Mouse (Mus musculus): ENCODE measurements around the gene Ptprg.

DNA sequence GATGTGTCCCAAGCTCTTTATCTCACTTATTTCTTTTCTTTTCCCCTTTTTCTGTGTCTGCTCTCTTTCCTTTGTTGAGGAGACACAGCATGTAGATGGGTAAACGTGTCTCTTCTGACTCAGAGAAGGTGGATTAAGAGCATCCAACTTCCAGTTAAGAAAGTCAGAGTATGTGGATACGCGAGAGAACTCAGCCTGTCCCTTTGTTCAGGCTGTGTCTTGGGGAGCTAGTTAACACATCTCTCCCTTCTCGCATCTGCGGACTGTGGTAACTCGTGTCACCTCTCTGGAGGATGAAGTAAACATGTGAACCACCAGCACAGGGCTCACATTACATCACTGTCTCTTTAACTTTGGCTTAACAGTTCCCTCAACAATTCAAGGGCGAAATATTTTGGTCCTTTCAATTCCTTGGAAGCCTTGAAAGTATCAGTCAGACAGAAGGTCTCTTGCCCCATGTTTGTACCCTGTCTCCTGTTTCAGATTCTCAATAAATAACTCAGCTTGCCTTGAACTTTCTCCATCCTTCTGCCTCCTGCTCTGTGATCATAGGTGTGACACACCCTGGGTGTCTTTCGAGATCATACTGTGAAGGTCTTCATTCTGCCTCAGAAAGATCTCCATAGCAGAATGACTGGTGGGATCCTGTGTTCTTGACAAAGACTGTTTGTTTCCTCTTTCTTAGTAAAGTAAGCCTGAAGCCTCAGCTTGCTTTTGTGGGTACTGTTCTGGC lies 51.0 kb downstream of the Ptprg start:
- TF ChIP-seq CTCF (IDR thresholded peaks at IDR 0.05; ENCODE audit: extremely low read depth, insufficient read length, insufficient replicate concordance, low read depth, low read length): no peak
- TF ChIP-seq POLR2A (IDR thresholded peaks at IDR 0.05; ENCODE audit: low read depth, low read length): no peak

Data from small intestine, adult 2 months (tissue).